In genomic region chr11:6831931-6832330, GRCm38 (mm10) we compare ENCODE assay signal across 29 mouse cellular contexts. TPM values are rescaled to one million over a fixed set of nuclear protein-coding genes. Genes with fewer than 3 reads are reported as not detected.
DNase-seq lines count a peak whose midpoint lies in the region; ATAC-seq and TF ChIP-seq lines count a peak whose summit lies in the region.
"Had no signal": no experiment of that assay in that cellular context is flagged by ENCODE, and none has a peak within 500 bp of the region (broad histone marks: within the 10 kb centered on the region; RNA-seq: fewer than 3 reads in every experiment).

No protein-coding gene starts in this region.

- TF ChIP-seq POLR2A in cerebellum, adult 2 months (IDR thresholded peaks at IDR 0.05; ENCODE audit: borderline replicate concordance, insufficient read depth, low read length) = no peak

- H3K36me3 ChIP-seq in hindbrain, postnatal 0 days (ENCODE audit: insufficient read depth, low read length) = no peaks in the 10 kb centered on the region
- H3K36me3 ChIP-seq in hindbrain, embryonic 12.5 days = no peaks in the 10 kb centered on the region
- H3K36me3 ChIP-seq: embryonic facial prominence, embryonic 13.5 days; forebrain, embryonic 12.5 days; limb, embryonic 12.5 days; liver, embryonic 12.5 days had no signal

- WGBS in cerebellum, adult 2 months = 27% methylated on average over 9 of the region's 9 CpGs
- 56% methylated on average over 9 of the region's 9 CpGs for WGBS in hindbrain, postnatal 0 days
- WGBS in hindbrain, embryonic 12.5 days = 68% methylated on average over 9 of the region's 9 CpGs

- no peaks in the 10 kb centered on the region for H3K9me3 ChIP-seq in hindbrain, postnatal 0 days (ENCODE audit: low read length)
- no peaks in the 10 kb centered on the region for H3K9me3 ChIP-seq in hindbrain, embryonic 12.5 days (replicated peaks)
- H3K9me3 ChIP-seq: embryonic facial prominence, embryonic 13.5 days; forebrain, embryonic 12.5 days; limb, embryonic 12.5 days; liver, embryonic 12.5 days had no signal

- TF ChIP-seq CTCF in cerebellum, adult 2 months (IDR thresholded peaks at IDR 0.05; ENCODE audit: borderline replicate concordance, insufficient read depth, low read depth, low read length) = no peak
- no peak for TF ChIP-seq CTCF in hindbrain, postnatal 0 days (IDR thresholded peaks at IDR 0.05; ENCODE audit: low read depth)

- DNase-seq in cerebellum, adult 2 months = peak; percentile 30 to 38
- no peak for DNase-seq in cerebellum, adult 11-12 months
- DNase-seq in hindbrain, postnatal 0 days (ENCODE audit: low spot score) = peak; percentile 47
- DNase-seq in brain, adult 2 months (ENCODE audit: low read depth, low spot score) = peak; percentile 45
- peak; percentile 41 to 42 for DNase-seq in cerebellum, postnatal 14 days
- no peak for DNase-seq in liver
- DNase-seq: adrenal gland, postnatal 25 days; embryo, embryonic 11 days; kidney, postnatal 25 days; lung, adult 18-20 months had no signal

- H3K27me3 ChIP-seq in cerebellum, adult 2 months (ENCODE audit: control insufficient read depth, insufficient read depth, low read length) = no peaks in the 10 kb centered on the region
- H3K27me3 ChIP-seq in hindbrain, postnatal 0 days (ENCODE audit: insufficient read depth, low read length) = no peaks in the 10 kb centered on the region
- H3K27me3 ChIP-seq in hindbrain, embryonic 12.5 days = no peaks in the 10 kb centered on the region
- H3K27me3 ChIP-seq: embryonic facial prominence, embryonic 13.5 days; forebrain, embryonic 12.5 days; limb, embryonic 12.5 days; liver, embryonic 12.5 days had no signal

- H3K27ac ChIP-seq in cerebellum, adult 2 months (ENCODE audit: insufficient read depth, low read length) = no peak overlapping the region
- H3K27ac ChIP-seq in hindbrain, postnatal 0 days = no peak overlapping the region
- H3K27ac ChIP-seq in hindbrain, embryonic 12.5 days = no peak overlapping the region
- H3K27ac ChIP-seq: embryonic facial prominence, embryonic 13.5 days; forebrain, embryonic 12.5 days; limb, embryonic 12.5 days; liver, embryonic 12.5 days had no signal

- peak; percentile 80 for ATAC-seq in hindbrain, postnatal 0 days
- ATAC-seq in hindbrain, embryonic 12.5 days (ENCODE audit: low FRiP score) = no peak
- ATAC-seq: CD4-positive, CD25-positive, alpha-beta regulatory T cell, adult 4 months; intestine, postnatal 0 days; liver, embryonic 12.5 days had no signal

- no peak overlapping the region for H3K9ac ChIP-seq in hindbrain, postnatal 0 days (replicated peaks; ENCODE audit: low read length)
- H3K9ac ChIP-seq in hindbrain, embryonic 12.5 days = no peak overlapping the region
- H3K9ac ChIP-seq: embryonic facial prominence, embryonic 13.5 days; forebrain, embryonic 12.5 days; limb, embryonic 12.5 days; liver, embryonic 12.5 days had no signal

- peaks cover 10% of the 10 kb centered on the region for H3K4me1 ChIP-seq in cerebellum, adult 2 months (ENCODE audit: control insufficient read depth, insufficient read depth, low read length)
- H3K4me1 ChIP-seq in hindbrain, postnatal 0 days (ENCODE audit: insufficient read depth, low read length) = no peaks in the 10 kb centered on the region
- H3K4me1 ChIP-seq in hindbrain, embryonic 12.5 days = no peaks in the 10 kb centered on the region
- H3K4me1 ChIP-seq: embryonic facial prominence, embryonic 13.5 days; forebrain, embryonic 12.5 days; liver, embryonic 12.5 days had no signal

- no peak overlapping the region for H3K4me2 ChIP-seq in hindbrain, postnatal 0 days (ENCODE audit: low read depth, low read length)
- no peak overlapping the region for H3K4me2 ChIP-seq in hindbrain, embryonic 12.5 days (replicated peaks)
- H3K4me2 ChIP-seq: embryonic facial prominence, embryonic 13.5 days; forebrain, embryonic 12.5 days; heart, embryonic 11.5 days; limb, embryonic 12.5 days; liver, embryonic 12.5 days had no signal

- no peak overlapping the region for H3K4me3 ChIP-seq in cerebellum, adult 2 months (replicated peaks; ENCODE audit: insufficient read depth, low read depth, low read length)
- H3K4me3 ChIP-seq in hindbrain, postnatal 0 days (ENCODE audit: low read length) = no peak overlapping the region
- no peak overlapping the region for H3K4me3 ChIP-seq in hindbrain, embryonic 12.5 days
- H3K4me3 ChIP-seq: embryonic facial prominence, embryonic 13.5 days; erythroblast, embryonic 14.5 days; forebrain, embryonic 12.5 days; limb, embryonic 12.5 days; liver, embryonic 12.5 days had no signal

RNA-seq across cellular contexts. Expression of gene Gm11983, which starts 5.5 kb away (rescaled TPM):
- not detected in 2 replicates for polyA plus RNA-seq in cerebellum, adult 2 months (2012; rRNA removed)
- not detected in 2 replicates for total RNA-seq in hindbrain, postnatal 0 days (2014; rRNA removed)
- polyA plus RNA-seq in hindbrain, postnatal 0 days (2015; fragmentation: Nextera tagmentation; extraction: Ambion mirVana) = not detected in 2 replicates
- not detected in 2 replicates for polyA plus RNA-seq in hindbrain, embryonic 12.5 days (2016; fragmentation: Nextera tagmentation; extraction: Ambion mirVana)
- total RNA-seq: adrenal gland, postnatal 25 days; gastrocnemius, adult 8-10 months; left cerebral cortex, postnatal 14 days; megakaryocyte, adult 5-6 weeks; monocyte, adult 5-6 weeks had no signal
- polyA plus RNA-seq: CD4-positive, CD25-positive, alpha-beta regulatory T cell, adult 4 months; embryonic facial prominence, embryonic 13.5 days; erythroblast, embryonic 14.5 days; forebrain, embryonic 12.5 days; gonadal fat pad, adult 2 months; heart, embryonic 11.5 days; heart, postnatal 0 days; intestine, postnatal 0 days; kidney, embryonic 14.5 days; limb, embryonic 12.5 days; liver, embryonic 12.5 days; neural tube, embryonic 11.5 days; spleen, adult 2 months; testis, adult 2 months had no signal

Comparison
In these comparisons a context has a peak if more than half of its experiments do, and no peak if none do; other contexts are left out.
1. DNase-seq: peak in cerebellum, adult 2 months (2 of 2), hindbrain, postnatal 0 days (single experiment), brain, adult 2 months (single experiment) and cerebellum, postnatal 14 days (2 of 2); none in cerebellum, adult 11-12 months (single experiment) and liver (single experiment).